Mouse (Mus musculus): ENCODE data around the gene Faf1.

The Faf1 gene

GRCm38 (mm10) chr4:109676218-109677215, at the start of gene Faf1:
Gene Faf1 (plus strand): TSS chr4:109676588.
- peak; percentile 99 for DNase-seq (ENCODE audit: low read depth, low spot score)

GRCm38 (mm10) chr4:109630215-109630614, 46.2 kb upstream of the Faf1 start:
- DNase-seq (ENCODE audit: low read depth, low spot score), result no peak

GRCm38 (mm10) chr4:109631029-109631428, 45.4 kb upstream of the Faf1 start:
- DNase-seq (ENCODE audit: low read depth, low spot score), result peak; percentile 14

- no peak for DNase-seq (ENCODE audit: low read depth, low spot score)
These were observed 41.4 kb upstream of the Faf1 start for GRCm38 (mm10) chr4:109634971-109635370.

- no peak for DNase-seq (ENCODE audit: low read depth, low spot score)
These were observed 37.0 kb upstream of the Faf1 start for GRCm38 (mm10) chr4:109639356-109639755.

GRCm38 (mm10) chr4:109640141-109640540, 36.2 kb upstream of the Faf1 start:
- no peak for DNase-seq (ENCODE audit: low read depth, low spot score)

- no peak for DNase-seq (ENCODE audit: low read depth, low spot score)
These were observed 34.9 kb upstream of the Faf1 start for GRCm38 (mm10) chr4:109641451-109641850.

- no peak for DNase-seq (ENCODE audit: low read depth, low spot score)
These were observed 29.1 kb upstream of the Faf1 start for GRCm38 (mm10) chr4:109647281-109647680.

- no peak for DNase-seq (ENCODE audit: low read depth, low spot score)
These were observed 27.1 kb upstream of the Faf1 start for GRCm38 (mm10) chr4:109649331-109649730.

GRCm38 (mm10) chr4:109653251-109653650, 23.1 kb upstream of the Faf1 start:
- DNase-seq (ENCODE audit: low read depth, low spot score), result no peak

GRCm38 (mm10) chr4:109654701-109655100, 21.7 kb upstream of the Faf1 start:
- no peak for DNase-seq (ENCODE audit: low read depth, low spot score)

GRCm38 (mm10) chr4:109655738-109656137, 20.6 kb upstream of the Faf1 start:
- DNase-seq (ENCODE audit: low read depth, low spot score), result no peak

GRCm38 (mm10) chr4:109656301-109656700, 20.1 kb upstream of the Faf1 start:
- no peak for DNase-seq (ENCODE audit: low read depth, low spot score)

- peak; percentile 25 for DNase-seq (ENCODE audit: low read depth, low spot score)
These were observed 19.2 kb upstream of the Faf1 start for GRCm38 (mm10) chr4:109657021-109657850.

GRCm38 (mm10) chr4:109657851-109658500, 18.4 kb upstream of the Faf1 start:
- DNase-seq (ENCODE audit: low read depth, low spot score), result no peak

GRCm38 (mm10) chr4:109658826-109659225, 17.6 kb upstream of the Faf1 start:
- no peak for DNase-seq (ENCODE audit: low read depth, low spot score)

GRCm38 (mm10) chr4:109659571-109659970, 16.8 kb upstream of the Faf1 start:
- DNase-seq (ENCODE audit: low read depth, low spot score), result no peak

- DNase-seq (ENCODE audit: low read depth, low spot score), result no peak
These were observed 15.8 kb upstream of the Faf1 start for GRCm38 (mm10) chr4:109660568-109660967.

GRCm38 (mm10) chr4:109661183-109661582, 15.2 kb upstream of the Faf1 start:
- DNase-seq (ENCODE audit: low read depth, low spot score), result no peak

GRCm38 (mm10) chr4:109662271-109662670, 14.1 kb upstream of the Faf1 start:
- DNase-seq (ENCODE audit: low read depth, low spot score), result no peak

- DNase-seq (ENCODE audit: low read depth, low spot score), result no peak
These were observed 12.3 kb upstream of the Faf1 start for GRCm38 (mm10) chr4:109664091-109664490.

Measured in brain, adult 2 months (tissue).